Mouse (Mus musculus) hindbrain, postnatal 0 days (tissue): ENCODE measurements at regions not wholly inside any gene's neighbourhood (a gene's known extent, or its start where the extent isn't known, plus 50 kb on each side); places are given as distances from the start of the nearest gene placed in this dataset.

Source experiments
- ATAC-seq: fragments of 200-750 bp; cut with Nextera tagmentation; 2 replicates; pipeline ENCODE4 v1.8.0; 2017; ENCODE audit warnings: mild to moderate bottlenecking, moderate TSS enrichment, moderate library complexity
- DNase-seq: peaks from one replicate; pipeline ENCODE4 v3.0.0-alpha.2; 2015; ENCODE audit warnings: low spot score
- H3K27ac ChIP-seq: fragments of 300-500 bp; sonication (generic); 2 replicates; pipeline ENCODE4 v1.5.1; 2014; ENCODE audit warnings: mild to moderate bottlenecking
- H3K27me3 ChIP-seq: fragments of 300-500 bp; sonication (generic); 2 replicates; pipeline ENCODE4 v1.6.1; 2014; ENCODE audit warnings: low read length, mixed read lengths; ENCODE audit not compliant: insufficient read depth
- H3K36me3 ChIP-seq: fragments of 300-500 bp; sonication (generic); 2 replicates; pipeline ENCODE4 v1.6.1; 2014; ENCODE audit warnings: low read length, mixed read lengths; ENCODE audit not compliant: insufficient read depth
- H3K4me1 ChIP-seq: fragments of 300-500 bp; sonication (generic); 2 replicates; pipeline ENCODE4 v1.6.1; 2014; ENCODE audit warnings: antibody characterized with exemption, low read length, mixed read lengths; ENCODE audit not compliant: insufficient read depth
- H3K4me2 ChIP-seq: fragments of 300-500 bp; sonication (generic); 2 replicates; pipeline ENCODE4 v1.6.1; 2014; ENCODE audit warnings: low read depth, mild to moderate bottlenecking, low read length, moderate library complexity, mixed read lengths
- H3K4me3 ChIP-seq: fragments of 300-500 bp; sonication (generic); 2 replicates; pipeline ENCODE4 v1.5.1; 2014; ENCODE audit warnings: low read length
- H3K9ac ChIP-seq: fragments of 300-500 bp; sonication (generic); replicated peaks from 2 replicates; pipeline ENCODE4 v1.6.1; 2014; ENCODE audit warnings: mild to moderate bottlenecking, low read length, moderate library complexity, mixed read lengths
- H3K9me3 ChIP-seq: fragments of 300-500 bp; sonication (generic); 2 replicates; pipeline ENCODE4 v1.6.1; 2016; ENCODE audit warnings: low read length, mixed read lengths
- CTCF ChIP-seq: IDR thresholded peaks from 2 replicates; pipeline ENCODE4 v1.5.1; 2016; ENCODE audit warnings: antibody characterized with exemption, control low read depth, low read depth
- WGBS: fragments of 180-500 bp; shearing (Covaris S2); extraction: QIAGEN DNeasy Blood & Tissue Kit; methylation state at CpG from one replicate; pipeline ENCODE4 v1.1.7; 2014; 5-methylcytosine and 5-hydroxymethylcytosine counted together

GRCm38 (mm10) chr8:12061237-12061636, 217.4 kb upstream of the A230072I06Rik start:
- ATAC-seq: no peak
- 39% methylated on average over 13 of the region's 13 CpGs for WGBS
- H3K4me2 ChIP-seq: no peak overlapping the region
- no peak for DNase-seq
- no peak overlapping the region for H3K27ac ChIP-seq
- no peak overlapping the region for H3K9ac ChIP-seq
- H3K27me3 ChIP-seq: no peaks in the 10 kb centered on the region
- H3K36me3 ChIP-seq: no peaks in the 10 kb centered on the region
- H3K9me3 ChIP-seq: no peaks in the 10 kb centered on the region
- no peak overlapping the region for H3K4me3 ChIP-seq
- no peak for TF ChIP-seq CTCF
- H3K4me1 ChIP-seq: no peaks in the 10 kb centered on the region

DNA sequence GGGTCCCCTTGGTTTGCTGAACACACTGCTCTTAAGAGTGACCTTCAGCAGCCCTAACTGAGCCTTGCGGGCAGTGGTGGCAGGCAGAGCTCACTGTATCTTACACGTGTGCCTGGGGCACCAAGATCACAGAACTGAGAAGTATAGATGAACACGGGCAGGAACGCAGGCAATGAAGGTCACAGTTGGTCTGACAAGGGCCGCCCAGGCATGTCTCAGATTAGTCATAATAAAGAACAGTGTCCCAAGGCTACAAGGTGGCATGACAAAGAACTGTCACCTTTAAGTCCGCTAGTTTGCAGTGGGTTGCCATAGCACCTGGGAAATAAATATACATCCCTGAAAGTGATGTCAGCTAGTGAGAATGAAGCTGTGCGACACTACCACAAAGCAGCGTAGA, 215.9 kb upstream of the A230072I06Rik start:
- no peak overlapping the region for H3K9ac ChIP-seq
- H3K9me3 ChIP-seq: no peaks in the 10 kb centered on the region
- no peaks in the 10 kb centered on the region for H3K27me3 ChIP-seq
- no peaks in the 10 kb centered on the region for H3K4me1 ChIP-seq
- TF ChIP-seq CTCF: no peak
- no peak overlapping the region for H3K4me2 ChIP-seq
- H3K4me3 ChIP-seq: no peak overlapping the region
- WGBS: 76% methylated on average over 8 of the region's 8 CpGs
- no peaks in the 10 kb centered on the region for H3K36me3 ChIP-seq
- no peak overlapping the region for H3K27ac ChIP-seq
- DNase-seq (no peak), ATAC-seq (0 out of 2 replicates have a peak, but pooled peaks have one; percentile 29)

GRCm38 (mm10) chr8:12064664-12065063, 214.0 kb upstream of the A230072I06Rik start:
- H3K27me3 ChIP-seq: no peaks in the 10 kb centered on the region
- H3K36me3 ChIP-seq: no peaks in the 10 kb centered on the region
- H3K27ac ChIP-seq: no peak overlapping the region
- H3K4me3 ChIP-seq: no peak overlapping the region
- no peak overlapping the region for H3K9ac ChIP-seq
- H3K4me2 ChIP-seq: no peak overlapping the region
- H3K4me1 ChIP-seq: no peaks in the 10 kb centered on the region
- WGBS: 70% methylated on average over 7 of the region's 7 CpGs
- DNase-seq (no peak), ATAC-seq (no peak)
- H3K9me3 ChIP-seq: no peaks in the 10 kb centered on the region
- TF ChIP-seq CTCF: no peak

GRCm38 (mm10) chr8:12066454-12066853, 212.2 kb upstream of the A230072I06Rik start:
- no peak overlapping the region for H3K27ac ChIP-seq
- no peaks in the 10 kb centered on the region for H3K27me3 ChIP-seq

DNA sequence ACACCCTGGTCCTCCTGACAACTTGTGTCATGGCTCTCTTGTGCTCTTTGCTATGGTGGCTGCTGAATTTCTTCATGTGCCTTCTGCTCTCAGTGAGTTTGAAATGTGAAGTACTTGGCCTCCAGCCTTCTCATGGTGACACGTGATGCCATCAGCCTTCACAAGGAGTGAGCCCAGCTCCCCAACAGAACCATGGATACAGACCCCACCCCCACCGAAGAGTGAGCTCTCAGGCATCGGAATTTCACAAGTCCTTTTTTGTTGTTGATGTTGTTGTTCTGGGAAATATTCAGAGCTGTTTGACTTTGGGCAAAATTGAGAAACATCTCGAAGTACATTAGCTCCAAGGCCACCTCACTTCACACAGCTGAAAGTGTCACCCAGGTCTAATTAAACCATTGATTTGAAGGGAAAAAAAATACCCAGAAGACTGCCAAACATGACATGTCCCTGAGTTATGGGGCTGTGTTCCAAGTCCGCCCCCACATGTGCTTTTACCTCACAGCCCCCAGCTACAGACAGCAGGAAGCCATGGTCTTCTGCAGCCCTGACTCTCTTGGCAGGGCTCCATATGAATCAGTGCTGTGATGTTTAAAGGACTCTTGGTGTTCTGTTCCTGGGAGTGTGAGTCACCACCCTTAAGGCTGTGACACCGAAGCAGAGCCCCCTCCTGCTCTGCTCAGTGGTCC, 205.2 kb upstream of the A230072I06Rik start:
- H3K4me3 ChIP-seq: no peak overlapping the region
- ATAC-seq (peak; percentile 50; the same call in 1 of the 2 replicates), DNase-seq (peak; percentile 40)
- no peak for TF ChIP-seq CTCF
- no peak overlapping the region for H3K27ac ChIP-seq
- H3K4me1 ChIP-seq: peaks cover 15% of the 10 kb centered on the region
- no peaks in the 10 kb centered on the region for H3K9me3 ChIP-seq
- no peak overlapping the region for H3K4me2 ChIP-seq
- H3K27me3 ChIP-seq: no peaks in the 10 kb centered on the region
- no peak overlapping the region for H3K9ac ChIP-seq
- WGBS: 49% methylated on average over 6 of the region's 6 CpGs
- no peaks in the 10 kb centered on the region for H3K36me3 ChIP-seq

More at GRCm38 (mm10) chr8:12066454-12066853, 212.2 kb upstream of the A230072I06Rik start:
- H3K4me3 ChIP-seq: no peak overlapping the region
- H3K9ac ChIP-seq: no peak overlapping the region
- no peaks in the 10 kb centered on the region for H3K9me3 ChIP-seq
- TF ChIP-seq CTCF: no peak
- ATAC-seq (no peak), DNase-seq (no peak)
- no peaks in the 10 kb centered on the region for H3K4me1 ChIP-seq
- no peaks in the 10 kb centered on the region for H3K36me3 ChIP-seq
- WGBS: 81% methylated on average over 10 of the region's 10 CpGs
- no peak overlapping the region for H3K4me2 ChIP-seq

DNA sequence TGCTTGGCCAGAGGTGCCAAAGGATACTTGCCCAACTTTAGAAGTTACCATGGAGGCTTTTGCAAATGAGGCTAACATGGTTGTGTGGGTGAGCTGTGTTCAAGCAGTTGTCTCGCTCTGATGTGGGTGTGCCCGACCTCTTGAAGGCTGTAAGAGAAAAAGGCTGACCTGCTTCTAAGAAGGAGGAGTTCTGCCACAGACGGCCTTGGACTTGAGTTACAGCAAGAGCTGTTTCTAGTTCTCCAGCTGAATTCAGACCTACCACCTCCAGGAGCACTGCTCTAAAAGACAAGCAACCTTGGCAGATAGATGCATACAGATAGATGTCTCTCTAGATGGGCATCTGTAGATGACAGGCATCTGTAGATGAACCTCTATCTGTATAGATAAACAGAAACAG, 202.7 kb upstream of the A230072I06Rik start:
- no peak for TF ChIP-seq CTCF
- Histone ChIP-seq H3K9me3 (no peaks in the 10 kb centered on the region), H3K27me3 (no peaks in the 10 kb centered on the region), H3K9ac (no peak overlapping the region), H3K4me1 (peaks cover 15% of the 10 kb centered on the region), H3K36me3 (no peaks in the 10 kb centered on the region), H3K4me3 (no peak overlapping the region), H3K4me2 (no peak overlapping the region), H3K27ac (no peak overlapping the region)
- no peak for ATAC-seq
- WGBS: 80% methylated on average over 3 of the region's 3 CpGs
- DNase-seq: no peak

- Histone ChIP-seq H3K27ac (no peak overlapping the region), H3K4me2 (no peak overlapping the region), H3K36me3 (no peaks in the 10 kb centered on the region), H3K9me3 (no peaks in the 10 kb centered on the region), H3K4me3 (no peak overlapping the region), H3K9ac (no peak overlapping the region), H3K27me3 (no peaks in the 10 kb centered on the region), H3K4me1 (peaks cover 15% of the 10 kb centered on the region)
- DNase-seq: peak; percentile 56
- 47% methylated on average over 10 of the region's 10 CpGs for WGBS
- TF ChIP-seq CTCF: no peak; the same call in 1 of the 2 replicates
- peak; percentile 44; the same call in 1 of the 2 replicates for ATAC-seq
Observed at GRCm38 (mm10) chr8:12076811-12077375, 201.7 kb upstream of the A230072I06Rik start.
